Mouse (Mus musculus) layer of hippocampus, adult 9-11 months (tissue): ENCODE measurements at regions not wholly inside any gene's neighbourhood (a gene's known extent, or its start where the extent isn't known, plus 50 kb on each side); places are given as distances from the start of the nearest gene placed in this dataset.
"Not testable (repeated sequence)": the region's sequence is repeated elsewhere in the genome, so short reads cannot be mapped to it uniquely, and the experiment has no call there.

Source experiments
- DNase-seq: peaks from one replicate; pipeline ENCODE4 v3.0.0; 2022

DNA sequence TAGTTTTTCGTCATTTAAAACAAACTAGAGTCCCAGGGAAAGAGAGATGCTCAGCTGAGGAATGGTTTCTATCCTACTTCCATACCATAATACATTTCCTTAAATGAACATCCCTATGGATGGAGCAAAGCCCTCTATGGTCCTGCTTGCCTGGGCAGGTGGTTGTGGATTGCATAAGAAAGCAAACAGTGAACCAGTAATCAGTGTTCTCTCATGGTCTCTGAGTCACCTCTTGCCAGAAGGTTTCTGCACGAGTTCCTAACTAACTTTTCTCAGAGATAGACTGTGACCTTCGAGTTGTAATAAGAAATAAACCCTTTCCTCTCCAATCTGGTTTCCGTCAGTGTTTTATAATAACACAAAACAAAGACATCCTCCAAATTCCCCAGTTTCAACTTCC is 62.9 kb upstream of the Bet1 start:
- no peak for DNase-seq

GRCm38 (mm10) chr6:4158293-4158692 is 71.5 kb upstream of the Bet1 start:
- no peak for DNase-seq

GRCm38 (mm10) chr6:4163733-4164132 is 77.0 kb upstream of the Bet1 start:
- DNase-seq, result no peak

DNA sequence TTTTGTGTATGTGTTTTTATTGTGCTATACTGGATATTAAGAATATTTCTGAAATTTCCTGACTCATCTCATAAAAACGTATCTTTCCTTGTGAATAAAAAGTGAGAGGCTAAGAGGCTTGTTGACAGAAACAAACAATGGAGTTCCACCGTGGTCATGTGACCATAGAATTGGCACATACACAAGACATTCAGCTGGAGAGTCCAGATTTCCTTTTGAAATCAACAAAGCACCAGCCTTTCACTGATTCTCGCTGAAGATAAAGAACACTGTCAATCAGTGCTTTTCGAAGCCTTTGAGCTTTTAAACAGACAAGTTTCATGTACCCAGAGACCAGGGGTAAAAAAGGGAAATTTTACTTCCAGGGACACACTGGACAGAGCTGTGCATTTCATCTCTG is 80.3 kb upstream of the Bet1 start:
- DNase-seq, result no peak

DNA sequence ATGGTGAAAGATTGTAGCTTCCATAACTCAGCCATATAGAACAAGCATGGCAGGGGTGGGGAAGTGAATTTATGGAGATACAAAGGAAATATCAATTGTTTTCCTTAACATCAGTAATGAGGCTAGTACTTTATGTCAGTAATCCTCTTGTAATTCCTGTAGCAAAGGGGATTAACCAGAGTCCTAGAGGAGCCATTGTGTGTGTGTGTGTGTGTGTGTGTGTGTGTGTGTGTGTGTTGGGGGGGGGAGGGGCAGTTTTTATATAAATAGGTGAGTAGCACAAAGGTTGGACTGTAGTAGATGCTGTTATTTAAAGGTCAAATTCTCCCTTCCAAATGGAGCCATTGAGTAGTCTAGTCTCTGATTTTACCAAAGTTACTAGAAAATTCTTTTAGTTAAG is 81.0 kb upstream of the Bet1 start:
- DNase-seq, result no peak

DNA sequence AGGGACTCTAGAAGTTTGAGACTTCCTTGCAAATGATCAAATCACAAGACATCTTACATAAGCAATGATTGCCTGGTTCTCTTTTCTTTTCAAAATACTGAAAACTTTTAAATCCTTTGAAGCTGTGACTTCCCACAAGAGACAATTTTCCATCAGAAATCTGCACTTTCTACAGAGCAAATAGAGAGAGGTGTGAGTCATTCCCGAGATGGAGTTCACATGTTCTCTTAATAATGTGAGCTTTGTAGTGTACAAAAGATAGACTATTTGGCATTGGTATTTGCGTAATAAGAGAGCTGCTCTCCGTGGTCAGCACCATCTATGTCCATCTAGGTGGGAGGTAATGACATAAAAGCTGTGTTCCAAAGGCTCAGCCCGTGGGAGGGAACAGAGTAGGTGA is 84.8 kb upstream of the Bet1 start:
- no peak for DNase-seq

GRCm38 (mm10) chr6:4187683-4188082 is 100.9 kb upstream of the Bet1 start:
- no peak for DNase-seq

DNA sequence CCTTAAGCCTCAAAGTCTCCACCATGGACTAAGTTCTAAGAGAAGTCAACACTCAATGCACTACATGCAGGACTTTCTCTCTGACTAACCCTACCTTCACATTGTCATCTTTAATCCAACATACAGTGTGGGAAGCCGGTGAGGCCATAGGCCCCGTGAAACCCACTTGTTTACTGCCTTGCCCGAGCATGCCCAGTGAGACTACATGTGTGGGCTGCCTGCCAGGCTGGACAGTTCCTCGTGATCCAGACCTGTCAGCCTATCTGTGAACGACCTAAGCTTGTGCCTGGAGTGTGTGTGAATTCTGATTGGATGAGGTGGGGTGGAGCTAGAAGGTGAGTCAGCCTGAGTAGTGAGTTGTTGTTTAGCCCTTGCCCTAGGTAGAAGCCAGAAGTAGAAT is 104.2 kb upstream of the Bet1 start:
- not testable (repeated sequence) for DNase-seq

DNA sequence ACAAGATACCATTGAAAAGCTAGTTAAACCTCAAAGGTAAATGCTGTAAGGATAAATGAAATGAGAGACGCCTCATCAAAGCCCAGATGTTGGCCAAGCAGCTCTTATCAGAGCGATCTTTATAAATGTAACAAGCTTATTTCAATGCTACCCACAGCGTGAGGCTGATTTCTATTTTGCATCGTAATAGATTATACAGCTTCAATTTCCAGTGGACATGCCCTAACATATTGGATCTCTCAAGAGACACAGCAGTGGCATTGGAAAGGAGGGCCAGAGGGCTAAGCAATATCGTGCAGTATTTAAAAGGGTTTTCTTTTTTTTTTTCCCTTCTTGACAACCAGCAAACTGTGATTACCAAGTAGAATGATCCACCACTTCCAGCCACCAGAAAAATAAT is 106.5 kb upstream of the Bet1 start:
- DNase-seq, result no peak

DNA sequence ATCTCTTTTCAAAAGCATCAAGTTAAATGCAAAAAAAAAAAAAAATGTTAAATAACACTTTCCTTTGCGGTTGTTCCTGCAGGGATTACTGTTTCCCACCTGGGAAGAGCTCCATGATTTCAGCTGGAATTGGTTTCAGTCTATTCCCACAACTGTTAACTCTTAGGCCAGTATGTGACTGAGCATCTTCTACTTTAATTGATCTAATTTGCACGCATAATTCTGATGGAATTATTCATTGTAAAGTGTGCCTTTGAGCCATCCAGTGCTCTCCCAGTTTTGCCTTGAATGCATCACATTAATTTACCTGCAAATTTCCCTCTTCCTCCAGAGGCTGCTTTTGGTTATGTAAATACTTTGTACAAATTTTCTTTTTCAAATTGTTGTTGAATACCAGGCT is 114.4 kb upstream of the Bet1 start:
- DNase-seq, result no peak

DNA sequence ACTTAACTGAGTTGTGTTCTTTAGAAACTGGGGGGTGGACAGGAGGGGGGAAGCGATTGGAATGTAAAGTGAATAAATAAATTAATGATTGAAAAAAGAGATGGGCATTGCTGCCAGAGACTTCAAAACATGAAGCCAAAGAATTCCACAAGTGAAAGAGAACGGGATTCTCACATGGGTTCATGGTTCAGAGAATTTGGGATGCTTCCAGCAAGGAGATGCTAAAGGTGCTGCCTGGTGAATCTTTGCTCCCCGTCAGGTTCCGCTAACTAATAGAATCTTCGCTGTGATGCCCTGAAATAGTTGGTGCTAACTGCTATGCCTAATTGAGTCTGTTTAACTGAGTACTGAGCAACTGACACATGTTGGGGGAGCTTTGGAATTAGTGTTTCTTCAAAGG is 118.9 kb upstream of the Bet1 start:
- DNase-seq, result no peak

DNA sequence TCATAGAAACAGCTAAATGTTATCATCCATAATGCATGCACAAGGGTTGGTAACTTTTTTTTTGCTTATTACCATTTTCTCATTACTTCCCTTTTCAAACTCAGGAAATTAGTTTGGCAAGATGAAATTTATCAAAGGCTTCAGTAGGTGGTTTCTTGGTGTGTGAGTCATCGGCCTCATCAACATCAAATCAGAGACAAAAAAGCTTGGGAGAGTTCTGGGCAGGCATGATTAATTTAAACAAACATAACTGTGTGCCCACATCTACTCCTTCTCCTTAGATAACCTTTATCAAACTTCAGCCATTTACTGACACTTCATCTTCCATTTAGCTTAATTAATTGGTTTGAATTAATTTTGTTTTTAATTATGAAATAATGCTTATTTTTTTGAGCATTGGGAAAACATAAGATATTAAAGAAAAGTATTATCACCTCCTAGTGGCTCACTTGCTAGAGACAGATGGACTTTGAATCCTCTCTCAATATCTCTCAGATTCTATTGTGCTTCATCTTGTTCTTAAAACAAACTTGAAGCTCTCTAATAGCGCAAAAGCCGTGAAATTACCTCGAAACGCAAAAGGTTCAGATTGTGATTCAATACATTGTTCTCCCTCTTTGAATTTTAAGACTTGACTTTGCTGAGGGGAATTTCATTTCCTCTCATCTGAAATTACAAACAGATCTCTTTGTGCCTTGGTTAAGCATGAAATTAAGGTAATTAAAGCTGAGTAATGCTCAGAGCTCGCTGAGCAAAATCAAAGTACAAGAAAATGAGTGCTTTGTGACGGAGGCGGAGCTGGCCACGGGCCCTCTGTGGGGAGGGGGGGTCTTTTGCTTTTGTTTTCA is 158.7 kb upstream of the Bet1 start:
- DNase-seq, result no peak

DNA sequence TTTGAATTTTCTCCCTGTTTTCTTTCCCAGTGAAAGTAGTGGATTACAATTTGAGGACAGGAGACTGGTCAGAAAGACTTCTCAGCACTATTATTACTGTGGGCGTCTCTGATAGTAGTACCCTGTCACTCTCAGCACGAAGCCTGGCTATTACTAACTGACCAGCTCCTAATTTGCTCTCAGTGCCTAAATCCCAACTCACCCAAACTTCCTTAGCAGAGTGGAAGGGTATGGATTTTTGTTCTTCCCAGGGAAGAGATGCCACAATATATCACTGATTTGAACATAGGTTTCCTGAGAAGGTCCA is 159.3 kb upstream of the Bet1 start:
- DNase-seq, result no peak

- no peak for DNase-seq
Measured at GRCm38 (mm10) chr6:4276607-4277006, 189.8 kb upstream of the Bet1 start.

DNA sequence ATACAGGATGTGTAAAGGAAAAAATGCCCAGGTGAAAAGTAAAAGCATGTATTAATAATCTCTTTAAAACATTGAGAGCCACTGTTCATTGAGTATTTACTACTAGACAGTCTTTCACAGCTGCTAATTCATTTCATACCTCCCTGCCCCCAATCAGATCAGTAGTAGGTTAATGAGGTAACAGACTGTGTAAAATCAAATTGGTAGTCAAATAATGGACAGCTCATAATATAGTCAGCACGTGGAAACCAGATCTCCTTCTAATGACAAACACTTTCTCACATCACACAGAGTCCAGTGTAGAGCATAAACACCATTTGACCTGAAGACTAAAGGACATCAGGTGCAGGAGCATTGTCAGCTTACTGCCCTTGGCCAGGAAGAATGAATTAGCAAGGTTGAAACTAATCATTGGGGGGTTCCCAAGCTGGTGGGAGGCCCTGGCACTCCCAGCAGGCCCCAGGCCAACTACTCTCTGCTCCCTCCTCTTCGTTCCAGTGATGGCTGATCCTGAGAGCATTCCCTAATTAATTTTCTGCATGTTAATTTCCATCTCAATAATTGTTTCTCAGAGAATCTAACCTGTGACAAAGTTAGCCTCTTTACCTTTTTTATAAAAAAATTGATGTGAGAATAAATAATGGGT is 190.6 kb upstream of the Bet1 start:
- DNase-seq, result no peak

DNA sequence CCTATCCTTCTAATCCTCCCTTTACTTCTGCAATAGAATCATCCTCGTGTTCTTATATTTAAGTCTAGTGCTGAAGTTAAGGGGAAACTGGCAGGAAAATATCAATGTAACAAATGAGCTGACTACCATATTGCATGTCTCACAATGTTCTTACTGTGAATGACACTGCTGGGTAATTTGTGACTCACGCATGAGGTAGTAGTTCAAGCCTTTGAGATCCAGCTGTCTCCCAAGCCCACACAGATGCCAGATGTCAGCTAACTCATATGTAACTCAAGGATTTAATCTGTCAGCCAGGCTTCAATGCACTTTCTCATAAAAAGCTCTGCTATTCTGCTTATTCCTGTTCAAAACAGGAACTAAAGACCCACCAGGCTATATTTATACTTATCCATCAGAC is 204.6 kb upstream of the Bet1 start:
- no peak for DNase-seq

DNA sequence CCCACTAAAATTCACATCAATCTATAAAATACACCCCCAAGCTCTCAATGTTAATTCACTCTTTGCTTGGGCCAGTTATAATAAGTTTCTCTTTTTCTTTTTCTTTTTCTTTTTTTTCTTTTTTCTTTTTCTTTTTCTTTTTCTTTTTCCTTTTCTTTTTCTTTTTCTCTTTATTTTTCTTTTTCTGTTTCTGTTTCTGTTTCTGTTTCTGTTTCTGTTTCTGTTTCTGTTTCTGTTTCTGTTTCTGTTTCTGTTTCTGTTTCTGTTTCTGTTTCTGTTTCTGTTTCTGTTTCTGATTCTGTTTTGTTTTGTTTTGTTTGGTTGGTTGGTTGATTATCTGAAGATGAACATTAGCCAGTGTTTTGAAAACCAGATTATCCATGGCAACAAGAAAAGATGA is 201.2 kb upstream of the Col1a2 start:
- not testable (repeated sequence) for DNase-seq

DNA sequence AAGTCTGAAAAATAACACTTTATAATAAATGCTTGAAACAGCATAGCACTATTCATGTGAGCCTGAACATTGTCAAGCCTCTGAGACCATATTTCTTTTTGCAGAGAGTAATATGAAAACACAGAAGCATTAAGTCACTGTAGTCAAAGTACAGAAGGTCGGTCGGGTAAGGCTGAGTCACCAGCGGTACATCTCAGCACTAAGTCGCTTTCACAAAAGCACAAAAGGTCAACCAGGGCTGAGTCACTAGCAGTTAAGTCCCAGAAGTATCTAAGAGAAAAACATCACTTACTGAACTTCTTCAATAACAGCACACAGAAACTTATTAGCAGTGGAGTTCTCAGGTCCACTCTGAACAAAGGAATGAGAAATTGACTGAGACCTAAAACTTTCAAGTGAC is 154.7 kb upstream of the Col1a2 start:
- no peak for DNase-seq

DNA sequence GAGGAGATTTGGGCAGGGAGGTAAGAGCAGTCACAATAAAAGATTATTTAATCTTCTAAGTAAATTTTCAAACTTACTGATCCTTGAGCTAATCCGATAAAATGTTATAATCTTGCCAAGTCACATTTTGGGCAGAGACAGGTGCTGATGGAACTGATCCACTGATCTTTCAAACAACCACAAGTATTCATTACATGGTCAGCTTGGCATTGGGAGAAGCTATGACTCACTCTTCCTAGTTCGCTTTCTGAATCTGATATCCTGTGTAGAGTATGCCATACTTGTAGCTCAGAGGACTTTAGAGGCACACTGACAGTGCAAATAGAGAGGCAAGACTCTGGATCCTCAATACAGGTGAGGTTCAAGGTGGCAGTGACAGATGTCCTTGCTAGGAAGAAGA is 142.4 kb upstream of the Col1a2 start:
- no peak for DNase-seq

DNA sequence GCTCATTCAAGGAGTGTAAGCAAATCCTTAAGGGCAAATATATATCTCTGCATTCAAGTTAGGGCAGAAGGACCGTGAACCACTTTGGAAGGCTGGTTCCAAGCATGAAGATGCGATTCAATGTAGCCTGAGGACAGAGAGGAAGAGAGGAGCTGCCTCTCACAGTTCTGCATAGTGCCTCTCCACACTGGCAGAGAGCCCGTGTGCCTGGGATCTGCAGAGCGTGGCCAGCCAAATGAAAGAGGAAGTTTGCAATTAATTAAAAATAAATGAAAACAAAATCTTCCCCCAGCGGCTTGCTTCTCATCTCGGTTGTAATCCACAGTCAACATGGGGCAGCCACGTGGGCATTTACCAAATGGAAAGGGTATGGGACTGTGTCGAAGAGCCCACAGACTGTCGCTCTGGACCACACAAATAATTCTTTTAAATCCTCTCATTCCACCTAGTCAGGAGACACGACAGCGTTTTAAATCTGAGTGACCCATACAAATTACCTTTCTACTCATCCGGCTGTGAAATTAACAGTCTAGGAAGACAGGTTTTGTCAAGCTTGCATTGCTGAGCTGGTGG is 129.1 kb upstream of the Col1a2 start:
- no peak for DNase-seq

GRCm38 (mm10) chr6:4396808-4397207 is 107.8 kb upstream of the Col1a2 start:
- no peak for DNase-seq

GRCm38 (mm10) chr6:4397695-4398598 is 106.7 kb upstream of the Col1a2 start:
- peak; percentile 72 for DNase-seq

- DNase-seq, result no peak
Measured at GRCm38 (mm10) chr6:4398599-4398980, 106.0 kb upstream of the Col1a2 start.

DNA sequence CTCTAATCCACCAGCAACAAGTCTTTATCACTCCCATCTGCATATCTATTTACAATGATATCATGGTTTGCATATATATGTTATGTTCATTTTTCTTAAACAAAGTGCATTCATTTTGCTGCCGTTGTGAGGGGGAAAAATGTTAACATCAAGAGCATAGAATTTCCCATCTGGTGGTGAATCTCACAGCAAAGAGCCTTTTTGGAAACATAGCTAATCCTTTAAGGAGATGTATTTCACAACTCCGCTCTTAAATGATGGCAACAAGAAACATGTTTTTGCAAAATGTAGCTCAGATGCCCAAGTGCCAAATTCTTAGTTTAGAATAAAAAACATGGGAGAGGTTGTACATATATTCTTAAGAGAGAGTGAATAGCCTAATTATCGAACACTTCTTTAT is 99.3 kb upstream of the Col1a2 start:
- no peak for DNase-seq
